Mouse (Mus musculus) liver, adult 2 months (tissue): ENCODE results near the gene Phtf2.

Experiments
- CTCF ChIP-seq: fragments of 200-500 bp; IDR thresholded peaks from 2 replicates; pipeline ENCODE4 v1.5.1; 2011; ENCODE audit warnings: low read depth, low read length, control low read depth
- POLR2A ChIP-seq: fragments of 200-500 bp; IDR thresholded peaks from 2 replicates; pipeline ENCODE4 v1.6.1; 2011; ENCODE audit warnings: low read length, control low read depth; ENCODE audit not compliant: insufficient read depth; ENCODE audit errors: extremely low read depth

GRCm38 (mm10) chr5:20738795-20739194 lies 143.1 kb downstream of the Phtf2 start:
- peak; percentile 33; the same call in 1 of the 2 replicates for TF ChIP-seq CTCF
- no peak for TF ChIP-seq POLR2A
